Mouse (Mus musculus): ENCODE data around the gene Ifih1. TPM values are rescaled to one million over a fixed set of nuclear protein-coding genes. Genes with fewer than 3 reads are reported as not detected.

Ifih1 gene
- 8.0 TPM in 2 replicates for polyA plus RNA-seq (2015; fragmentation: Nextera tagmentation; extraction: Ambion mirVana)

GRCm38 (mm10) chr2:62646014-62646645 lies at the start of gene Ifih1:
TSS of gene Ifih1 (minus strand) at chr2:62646255.

GRCm38 (mm10) chr2:62664135-62664670 lies 18.1 kb upstream of the Ifih1 start, which contains the start of gene Gca:
TSS of gene Gca (plus strand) at chr2:62664285.

GRCm38 (mm10) chr2:62573753-62574159 lies 72.3 kb downstream of the Ifih1 start, which contains the start of gene Fap:
TSS of gene Fap (minus strand) at chr2:62574075.

Other genes starting within 250 kb of the Ifih1 start
- gene Dpp4, start 234.0 kb downstream of the Ifih1 start, polyA plus RNA-seq (2015; fragmentation: Nextera tagmentation; extraction: Ambion mirVana): 4.5 and 7.3 TPM in 2 replicates
- 0.90 and 1.4 TPM in 2 replicates for gene Gcg, start 162.6 kb downstream of the Ifih1 start, polyA plus RNA-seq (2015; fragmentation: Nextera tagmentation; extraction: Ambion mirVana)
- 0.26 and 0.74 TPM in 2 replicates for gene Fap, start 72.2 kb downstream of the Ifih1 start, polyA plus RNA-seq (2015; fragmentation: Nextera tagmentation; extraction: Ambion mirVana)
- gene Gca, start 18.0 kb upstream of the Ifih1 start, polyA plus RNA-seq (2015; fragmentation: Nextera tagmentation; extraction: Ambion mirVana): 3.7 and 5.7 TPM in 2 replicates